Mouse (Mus musculus) forebrain, embryonic 16.5 days (tissue): ENCODE measurements at regions not wholly inside any gene's neighbourhood (a gene's known extent, or its start where the extent isn't known, plus 50 kb on each side); places are given as distances from the start of the nearest gene placed in this dataset.

Source experiments
- ATAC-seq: fragments of 200-750 bp; cut with Nextera tagmentation; 2 replicates; pipeline ENCODE4 v1.8.0; 2017; ENCODE audit warnings: mild to moderate bottlenecking, moderate library complexity
- H3K27ac ChIP-seq: fragments of 300-500 bp; sonication (generic); 2 replicates; pipeline ENCODE4 v1.5.1; 2014; ENCODE audit warnings: low read length, control low read depth
- H3K27me3 ChIP-seq: fragments of 300-500 bp; sonication (generic); replicated peaks from 2 replicates; pipeline ENCODE4 v1.6.1; 2014; ENCODE audit warnings: low read length; ENCODE audit not compliant: control insufficient read depth, insufficient read depth
- H3K36me3 ChIP-seq: fragments of 300-500 bp; sonication (generic); 2 replicates; pipeline ENCODE4 v1.6.1; 2014; ENCODE audit not compliant: control insufficient read depth, insufficient read depth
- H3K4me1 ChIP-seq: fragments of 300-500 bp; sonication (generic); replicated peaks from 2 replicates; pipeline ENCODE4 v1.6.1; 2014; ENCODE audit warnings: low read length; ENCODE audit not compliant: control insufficient read depth, insufficient read depth
- H3K4me2 ChIP-seq: fragments of 300-500 bp; sonication (generic); 2 replicates; pipeline ENCODE4 v1.6.1; 2014; ENCODE audit warnings: mild to moderate bottlenecking, low read length, control low read depth
- H3K4me3 ChIP-seq: fragments of 300-500 bp; sonication (generic); replicated peaks from 2 replicates; pipeline ENCODE4 v1.5.1; 2014; ENCODE audit warnings: mild to moderate bottlenecking, low read length, control low read depth
- H3K9ac ChIP-seq: fragments of 300-500 bp; sonication (generic); replicated peaks from 2 replicates; pipeline ENCODE4 v1.6.1; 2014; ENCODE audit warnings: low read depth, low read length, control low read depth
- H3K9me3 ChIP-seq: fragments of 300-500 bp; sonication (generic); 2 replicates; pipeline ENCODE4 v1.6.1; 2016; ENCODE audit warnings: low read length; ENCODE audit not compliant: control insufficient read depth
- WGBS: fragments of 180-500 bp; shearing (Covaris S2); extraction: QIAGEN DNeasy Blood & Tissue Kit; methylation state at CpG from one replicate; pipeline ENCODE4 v1.1.7; 2014; 5-methylcytosine and 5-hydroxymethylcytosine counted together

- Histone ChIP-seq H3K4me2 (no peak overlapping the region), H3K27ac (no peak overlapping the region), H3K4me3 (no peak overlapping the region), H3K36me3 (no peaks in the 10 kb centered on the region), H3K9ac (no peak overlapping the region), H3K4me1 (no peaks in the 10 kb centered on the region), H3K9me3 (no peaks in the 10 kb centered on the region), H3K27me3 (no peaks in the 10 kb centered on the region)
- peak; percentile 50; the same call in 1 of the 2 replicates for ATAC-seq
- 14% methylated on average over 1 of the region's 1 CpGs for WGBS
These were observed 1087.5 kb downstream of the Cdh11 start for GRCm38 (mm10) chr8:101697948-101698347.

- 58% methylated on average over 1 of the region's 1 CpGs for WGBS
- Histone ChIP-seq H3K36me3 (no peaks in the 10 kb centered on the region), H3K27ac (no peak overlapping the region), H3K9me3 (no peaks in the 10 kb centered on the region), H3K4me1 (no peaks in the 10 kb centered on the region), H3K4me2 (no peak overlapping the region), H3K27me3 (no peaks in the 10 kb centered on the region), H3K9ac (no peak overlapping the region), H3K4me3 (no peak overlapping the region)
- no peak for ATAC-seq
These were observed 1094.5 kb downstream of the Cdh11 start for GRCm38 (mm10) chr8:101690901-101691300.

GRCm38 (mm10) chr8:101668921-101669320 lies 1116.5 kb downstream of the Cdh11 start:
- 72% methylated on average over 2 of the region's 2 CpGs for WGBS
- Histone ChIP-seq H3K4me1 (no peaks in the 10 kb centered on the region), H3K4me3 (no peak overlapping the region), H3K9me3 (no peaks in the 10 kb centered on the region), H3K4me2 (no peak overlapping the region), H3K27ac (no peak overlapping the region), H3K36me3 (no peaks in the 10 kb centered on the region), H3K27me3 (no peaks in the 10 kb centered on the region), H3K9ac (no peak overlapping the region)
- ATAC-seq: no peak

GRCm38 (mm10) chr8:101662874-101663273 lies 1122.6 kb downstream of the Cdh11 start:
- Histone ChIP-seq H3K36me3 (no peaks in the 10 kb centered on the region), H3K9me3 (no peaks in the 10 kb centered on the region), H3K4me2 (no peak overlapping the region), H3K27ac (no peak overlapping the region), H3K9ac (no peak overlapping the region), H3K4me3 (no peak overlapping the region), H3K4me1 (no peaks in the 10 kb centered on the region), H3K27me3 (no peaks in the 10 kb centered on the region)
- 69% methylated on average over 2 of the region's 2 CpGs for WGBS
- no peak for ATAC-seq

- ATAC-seq: no peak
- no peak overlapping the region for H3K27ac ChIP-seq
- no peak overlapping the region for H3K4me3 ChIP-seq
- H3K36me3 ChIP-seq: no peaks in the 10 kb centered on the region
- H3K4me2 ChIP-seq: no peak overlapping the region
- H3K9ac ChIP-seq: no peak overlapping the region
- no peaks in the 10 kb centered on the region for H3K4me1 ChIP-seq
- no peaks in the 10 kb centered on the region for H3K27me3 ChIP-seq
- WGBS: 67% methylated on average over 2 of the region's 2 CpGs
- H3K9me3 ChIP-seq: no peaks in the 10 kb centered on the region
These were observed 1130.2 kb downstream of the Cdh11 start for GRCm38 (mm10) chr8:101655292-101655691.

GRCm38 (mm10) chr8:101628816-101629215 lies 1156.6 kb downstream of the Cdh11 start:
- no peaks in the 10 kb centered on the region for H3K36me3 ChIP-seq
- no peaks in the 10 kb centered on the region for H3K4me1 ChIP-seq
- no peaks in the 10 kb centered on the region for H3K27me3 ChIP-seq
- H3K9ac ChIP-seq: no peak overlapping the region
- H3K4me3 ChIP-seq: no peak overlapping the region
- H3K4me2 ChIP-seq: no peak overlapping the region
- H3K9me3 ChIP-seq: no peaks in the 10 kb centered on the region
- no peak for ATAC-seq
- H3K27ac ChIP-seq: no peak overlapping the region
- WGBS: 33% methylated on average over 1 of the region's 1 CpGs

- 80% methylated on average over 1 of the region's 1 CpGs for WGBS
These were observed 1163.5 kb downstream of the Cdh11 start for GRCm38 (mm10) chr8:101621941-101622340.

GRCm38 (mm10) chr8:101591115-101591514 lies 1194.3 kb downstream of the Cdh11 start:
- Histone ChIP-seq H3K9ac (no peak overlapping the region), H3K4me3 (no peak overlapping the region), H3K27ac (peak overlapping the region; percentile 71), H3K4me1 (peaks cover 5% of the 10 kb centered on the region; the same call in 1 of the 2 replicates), H3K36me3 (no peaks in the 10 kb centered on the region), H3K4me2 (no peak overlapping the region), H3K27me3 (no peaks in the 10 kb centered on the region), H3K9me3 (no peaks in the 10 kb centered on the region)
- peak; percentile 73 for ATAC-seq

More at GRCm38 (mm10) chr8:101621941-101622340, 1163.5 kb downstream of the Cdh11 start:
- Histone ChIP-seq H3K4me3 (no peak overlapping the region), H3K9me3 (no peaks in the 10 kb centered on the region), H3K9ac (no peak overlapping the region), H3K4me2 (no peak overlapping the region), H3K27ac (no peak overlapping the region), H3K27me3 (no peaks in the 10 kb centered on the region), H3K4me1 (no peaks in the 10 kb centered on the region), H3K36me3 (no peaks in the 10 kb centered on the region)
- ATAC-seq: no peak

GRCm38 (mm10) chr8:101590639-101591038 lies 1194.8 kb downstream of the Cdh11 start:
- no peak overlapping the region for H3K4me2 ChIP-seq
- ATAC-seq: peak; percentile 88
- no peaks in the 10 kb centered on the region for H3K36me3 ChIP-seq
- no peak overlapping the region for H3K27ac ChIP-seq
- peaks cover 5% of the 10 kb centered on the region; the same call in 1 of the 2 replicates for H3K4me1 ChIP-seq
- H3K9me3 ChIP-seq: no peaks in the 10 kb centered on the region
- H3K9ac ChIP-seq: no peak overlapping the region
- H3K27me3 ChIP-seq: no peaks in the 10 kb centered on the region
- 25% methylated on average over 3 of the region's 3 CpGs for WGBS
- H3K4me3 ChIP-seq: no peak overlapping the region

GRCm38 (mm10) chr8:101564447-101564846 lies 1221.0 kb downstream of the Cdh11 start:
- Histone ChIP-seq H3K27ac (no peak overlapping the region), H3K9me3 (no peaks in the 10 kb centered on the region), H3K4me1 (no peaks in the 10 kb centered on the region), H3K4me2 (no peak overlapping the region), H3K36me3 (no peaks in the 10 kb centered on the region), H3K27me3 (no peaks in the 10 kb centered on the region), H3K4me3 (no peak overlapping the region), H3K9ac (no peak overlapping the region)
- ATAC-seq: no peak
- WGBS: 87% methylated on average over 5 of the region's 5 CpGs
